Mouse (Mus musculus) embryonic fibroblast, embryonic 13.5 days (primary cell): ENCODE results near the gene Cemip2.

Experiments
- CTCF ChIP-seq: IDR thresholded peaks from 2 replicates; pipeline ENCODE4 v1.5.1; 2011; ENCODE audit warnings: mild to moderate bottlenecking, control low read depth, low read length, moderate library complexity, borderline replicate concordance; ENCODE audit not compliant: insufficient read depth
- POLR2A ChIP-seq: IDR thresholded peaks from 2 replicates; pipeline ENCODE4 v1.6.1; 2011; ENCODE audit warnings: low read depth, mild to moderate bottlenecking, control low read depth, low read length, moderate library complexity

GRCm38 (mm10) chr19:21769796-21770195 lies 8.3 kb upstream of the Cemip2 start:
- TF ChIP-seq CTCF (no peak), POLR2A (no peak)
